Mouse (Mus musculus) olfactory bulb, adult 2 months (tissue): Measurements from ENCODE around the gene Rreb1.

Experiments
- CTCF ChIP-seq: fragments of 200-500 bp; IDR thresholded peaks from 2 replicates; pipeline ENCODE4 v1.5.1; 2012; ENCODE audit warnings: low read depth, mild to moderate bottlenecking, low read length, moderate library complexity; ENCODE audit not compliant: insufficient read depth
- POLR2A ChIP-seq: fragments of 200-500 bp; IDR thresholded peaks from 2 replicates; pipeline ENCODE4 v1.6.1; 2012; ENCODE audit warnings: mild to moderate bottlenecking, low read depth, low read length, moderate library complexity; ENCODE audit not compliant: insufficient read depth

DNA sequence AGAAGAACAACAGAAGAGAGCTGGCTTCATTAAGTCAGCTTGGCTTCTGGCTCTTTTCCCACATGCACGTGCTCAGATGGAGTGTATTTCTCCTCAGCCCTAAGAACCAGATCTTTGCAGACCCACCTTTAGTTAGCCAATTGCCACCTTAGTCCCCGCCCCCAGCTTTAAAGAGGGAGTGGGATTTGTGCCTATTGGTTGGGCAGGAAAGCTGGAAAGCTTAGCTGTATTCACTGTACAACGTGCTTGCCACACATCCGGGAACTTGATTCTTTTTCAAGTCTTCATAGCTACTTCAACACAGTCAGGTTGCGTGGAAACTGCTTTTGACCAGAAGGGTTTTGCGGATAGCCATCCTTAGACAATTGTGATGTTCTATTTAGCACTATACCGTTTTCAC is 30.7 kb upstream of the Rreb1 start:
- no peak for TF ChIP-seq CTCF
- TF ChIP-seq POLR2A = no peak
